Mouse (Mus musculus): ENCODE results near the gene Nrg3. TPM values are rescaled to one million over a fixed set of nuclear protein-coding genes. Genes with fewer than 3 reads are reported as not detected.

Gene Nrg3
- total and polyA plus RNA-seq, 3 experiments = not detected

- TF ChIP-seq GATA1 (IDR thresholded peaks at IDR 0.05; ENCODE audit: low read depth, low read length) = peak; percentile 99
- peak; percentile 98 for TF ChIP-seq EP300 (IDR thresholded peaks at IDR 0.05; ENCODE audit: low read depth in 1 of 2, low read length in 2 of 2)
- no peak for TF ChIP-seq CHD1 (IDR thresholded peaks at IDR 0.05; ENCODE audit: low read depth, low read length)
Observed at GRCm38 (mm10) chr14:38547257-38547656, 925.6 kb downstream of the Nrg3 start (continued).

- peak; percentile 32 for DNase-seq (ENCODE audit: low read depth, low spot score)
Observed at GRCm38 (mm10) chr14:38535181-38535580, 937.7 kb downstream of the Nrg3 start.

GRCm38 (mm10) chr14:38533495-38533894 lies 939.4 kb downstream of the Nrg3 start:
- Histone ChIP-seq H3K27me3 (ENCODE audit: control insufficient read depth in 1 of 2, insufficient read depth in 2 of 2, low read length in 2 of 2) (no peaks in the 10 kb centered on the region), H3K4me3 (ENCODE audit: control insufficient read depth in 1 of 2, insufficient read depth in 1 of 2, low read depth in 2 of 2, low read length in 2 of 2) (no peak overlapping the region), H3K27ac (ENCODE audit: control insufficient read depth, low read depth, low read length) (peak overlapping the region; percentile 45; the same call in 1 of the 2 replicates), H3K4me1 (ENCODE audit: control insufficient read depth in 1 of 2, insufficient read depth in 2 of 2, low read length in 2 of 2) (peaks cover 6 to 18% of the 10 kb centered on the region in 2 experiments), H3K9me3 (replicated peaks; ENCODE audit: insufficient read depth, low read length) (no peaks in the 10 kb centered on the region), H3K79me2 (ENCODE audit: control insufficient read depth, insufficient read depth, low read length, poor library complexity) (no peaks in the 10 kb centered on the region), H3K9ac (ENCODE audit: control insufficient read depth, low read depth, low read length, poor library complexity, severe bottlenecking) (no peak overlapping the region), H3K36me3 (ENCODE audit: control insufficient read depth in 1 of 2, insufficient read depth in 2 of 2, low read length in 2 of 2) (peaks cover 0 to 23% of the 10 kb centered on the region in 2 experiments; a peak in 2 of 4 replicates)
- peak; percentile 52 for DNase-seq (ENCODE audit: low read depth, low spot score)
- TF ChIP-seq EP300 (IDR thresholded peaks at IDR 0.05; ENCODE audit: low read depth in 1 of 2, low read length in 2 of 2) (peak; percentile 84 to 88), ZMIZ1 (IDR thresholded peaks at IDR 0.05; ENCODE audit: low read depth, low read length) (no peak), RCOR1 (IDR thresholded peaks at IDR 0.05; ENCODE audit: low read depth, low read length) (no peak), TCF12 (IDR thresholded peaks at IDR 0.05; ENCODE audit: low read depth, low read length) (peak; percentile 59), UBTF (IDR thresholded peaks at IDR 0.05; ENCODE audit: borderline replicate concordance, insufficient read depth, low read depth, low read length) (no peak), E2F4 (IDR thresholded peaks at IDR 0.05; ENCODE audit: borderline replicate concordance, low read depth, low read length) (no peak), BHLHE40 (IDR thresholded peaks at IDR 0.05; ENCODE audit: borderline replicate concordance, low read depth, low read length) (no peak), MAX (IDR thresholded peaks at IDR 0.05; ENCODE audit: low read length) (no peak), POLR2AphosphoS5 (IDR thresholded peaks at IDR 0.05; ENCODE audit: borderline replicate concordance, low read depth, low read length) (no peak), ETS1 (IDR thresholded peaks at IDR 0.05; ENCODE audit: low read depth, low read length) (peak; percentile 67), CTCF (IDR thresholded peaks at IDR 0.05 in 2 of 3, conservative IDR thresholded peaks at IDR 0.05 in 1 of 3; ENCODE audit: control insufficient read depth in 1 of 3, insufficient read depth in 1 of 3, low read depth in 2 of 3, low read length in 3 of 3, poor library complexity in 1 of 3, severe bottlenecking in 1 of 3) (no peak), RAD21 (IDR thresholded peaks at IDR 0.05; ENCODE audit: low read depth, low read length) (no peak), CHD2 (IDR thresholded peaks at IDR 0.05; ENCODE audit: low read length) (no peak), ZC3H11A (IDR thresholded peaks at IDR 0.05; ENCODE audit: low read depth, low read length) (no peak), POLR2A (IDR thresholded peaks at IDR 0.05; ENCODE audit: control insufficient read depth in 1 of 2, insufficient read depth in 1 of 2, low read depth in 1 of 2, low read length in 2 of 2, poor library complexity in 1 of 2) (no peak), MYB (IDR thresholded peaks at IDR 0.05; ENCODE audit: low read depth, low read length) (peak; percentile 42; the same call in 1 of the 2 replicates), TAL1 (IDR thresholded peaks at IDR 0.05; ENCODE audit: low read length) (no peak), GATA1 (IDR thresholded peaks at IDR 0.05; ENCODE audit: low read depth, low read length) (peak; percentile 70; the same call in 1 of the 2 replicates), MEF2A (IDR thresholded peaks at IDR 0.05; ENCODE audit: extremely low read depth, insufficient replicate concordance, low read depth, low read length, poor library complexity, severe bottlenecking) (no peak), KAT2A (conservative IDR thresholded peaks at IDR 0.05; ENCODE audit: low read depth, low read length) (no peak), JUND (IDR thresholded peaks at IDR 0.05; ENCODE audit: low read depth, low read length) (no peak), ELF1 (IDR thresholded peaks at IDR 0.05; ENCODE audit: low read depth, low read length) (no peak), MXI1 (IDR thresholded peaks at IDR 0.05; ENCODE audit: low read depth, low read length) (no peak), POLR2AphosphoS2 (IDR thresholded peaks at IDR 0.05; ENCODE audit: low read length) (no peak), NELFE (IDR thresholded peaks at IDR 0.05; ENCODE audit: low read depth, low read length) (no peak), TBP (IDR thresholded peaks at IDR 0.05; ENCODE audit: low read depth, low read length) (no peak), USF2 (IDR thresholded peaks at IDR 0.05; ENCODE audit: borderline replicate concordance in 1 of 2, insufficient read depth in 1 of 2, low read depth in 1 of 2, low read length in 2 of 2) (no peak)

More at GRCm38 (mm10) chr14:38535181-38535580, 937.7 kb downstream of the Nrg3 start:
- H3K79me2 ChIP-seq (ENCODE audit: control insufficient read depth, insufficient read depth, low read length, poor library complexity) = no peaks in the 10 kb centered on the region
- TF ChIP-seq GATA1 (IDR thresholded peaks at IDR 0.05; ENCODE audit: low read depth, low read length) (peak; percentile 48), GABPA (IDR thresholded peaks at IDR 0.05; ENCODE audit: low read depth, low read length) (no peak), EP300 (IDR thresholded peaks at IDR 0.05; ENCODE audit: low read depth in 1 of 2, low read length in 2 of 2) (peak; percentile 58 to 59; a peak in 3 of 4 replicates)
- peaks cover 0 to 23% of the 10 kb centered on the region in 2 experiments; a peak in 2 of 4 replicates for H3K36me3 ChIP-seq (ENCODE audit: control insufficient read depth in 1 of 2, insufficient read depth in 2 of 2, low read length in 2 of 2)
- no peaks in the 10 kb centered on the region for H3K9me3 ChIP-seq (replicated peaks; ENCODE audit: insufficient read depth, low read length)
- H3K27ac ChIP-seq (ENCODE audit: control insufficient read depth, low read depth, low read length) = no peak overlapping the region
- H3K4me3 ChIP-seq (ENCODE audit: control insufficient read depth in 1 of 2, insufficient read depth in 1 of 2, low read depth in 2 of 2, low read length in 2 of 2) = no peak overlapping the region
- H3K4me1 ChIP-seq (ENCODE audit: control insufficient read depth in 1 of 2, insufficient read depth in 2 of 2, low read length in 2 of 2) = peaks cover 6 to 16% of the 10 kb centered on the region in 2 experiments
- H3K9ac ChIP-seq (ENCODE audit: control insufficient read depth, low read depth, low read length, poor library complexity, severe bottlenecking) = no peak overlapping the region
- H3K27me3 ChIP-seq (ENCODE audit: control insufficient read depth in 1 of 2, insufficient read depth in 2 of 2, low read length in 2 of 2) = no peaks in the 10 kb centered on the region

Measured in MEL (cell line).